Mouse (Mus musculus) embryonic facial prominence, embryonic 15.5 days (tissue): ENCODE results near the gene Cdkn3. TPM values are rescaled to one million over a fixed set of nuclear protein-coding genes. Genes with fewer than 3 reads are reported as not detected.
"Not testable (repeated sequence)": the region's sequence is repeated elsewhere in the genome, so short reads cannot be mapped to it uniquely, and the experiment has no call there.

Source experiments
- ATAC-seq: fragments of 200-750 bp; cut with Nextera tagmentation; 2 replicates; pipeline ENCODE4 v1.8.0; 2017; ENCODE audit warnings: low read depth, moderate TSS enrichment; ENCODE audit not compliant: insufficient number of reproducible peaks, low FRiP score, low TSS enrichment
- H3K27ac ChIP-seq: fragments of 300-500 bp; sonication (generic); replicated peaks from 2 replicates; pipeline ENCODE4 v1.5.1; 2015; ENCODE audit warnings: mild to moderate bottlenecking, inconsistent platforms
- H3K27me3 ChIP-seq: fragments of 300-500 bp; sonication (generic); 2 replicates; pipeline ENCODE4 v1.6.1; 2015; ENCODE audit warnings: inconsistent platforms
- H3K36me3 ChIP-seq: fragments of 300-500 bp; sonication (generic); 2 replicates; pipeline ENCODE4 v1.6.1; 2015; ENCODE audit warnings: mild to moderate bottlenecking, inconsistent platforms
- H3K4me1 ChIP-seq: fragments of 300-500 bp; sonication (generic); 2 replicates; pipeline ENCODE4 v1.6.1; 2015; ENCODE audit warnings: inconsistent platforms
- H3K4me2 ChIP-seq: fragments of 300-500 bp; sonication (generic); replicated peaks from 2 replicates; pipeline ENCODE4 v1.6.1; 2015; ENCODE audit warnings: mild to moderate bottlenecking, inconsistent platforms
- H3K4me3 ChIP-seq: fragments of 300-500 bp; sonication (generic); replicated peaks from 2 replicates; pipeline ENCODE4 v1.5.1; 2015; ENCODE audit warnings: mild to moderate bottlenecking, inconsistent platforms
- H3K9ac ChIP-seq: fragments of 300-500 bp; sonication (generic); 2 replicates; pipeline ENCODE4 v1.6.1; 2015; ENCODE audit warnings: inconsistent platforms
- H3K9me3 ChIP-seq: fragments of 300-500 bp; sonication (generic); replicated peaks from 2 replicates; pipeline ENCODE4 v1.6.1; 2016; ENCODE audit warnings: inconsistent platforms
- WGBS: fragments of 180-500 bp; shearing (Covaris S2); methylation state at CpG from one replicate; pipeline ENCODE4 v1.1.7; 2015; 5-methylcytosine and 5-hydroxymethylcytosine counted together
- polyA plus RNA-seq: library from polyadenylated mRNA; unstranded; fragments of >200 nt; fragmentation: Nextera tagmentation; extraction: Ambion mirVana; gene quantifications from 2 replicates; pipeline ENCODE4 v1.2.1, GENCODE M21; 2015

Cdkn3 gene
- polyA plus RNA-seq, 1 experiment from 2014 or later, result 38.7 TPM

DNA sequence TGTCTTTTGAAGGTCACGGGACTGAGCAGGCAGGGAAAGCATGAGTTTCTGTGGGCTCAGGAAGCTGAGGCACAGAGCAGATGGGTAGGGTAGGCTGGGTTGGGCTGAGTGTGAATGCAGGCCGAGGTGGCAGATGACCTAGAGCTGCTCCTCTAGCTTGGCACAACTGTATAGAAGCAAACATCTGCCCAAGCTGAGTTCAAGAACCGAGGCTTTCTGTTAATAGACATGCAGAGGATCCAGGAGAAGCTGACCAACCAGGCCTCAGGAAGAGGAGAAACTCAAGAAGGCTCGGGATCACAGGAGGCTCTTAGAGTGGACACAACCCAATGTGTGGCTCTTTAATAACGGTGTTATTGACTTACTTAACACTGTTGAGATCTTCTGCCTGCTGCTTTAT is 45.8 kb downstream of the Cdkn3 start:
- no peak overlapping the region for H3K4me3 ChIP-seq
- H3K36me3 ChIP-seq, result peaks cover 8% of the 10 kb centered on the region
- 84% methylated on average over 5 of the region's 5 CpGs for WGBS
- no peak for ATAC-seq
- H3K27me3 ChIP-seq, result no peaks in the 10 kb centered on the region
- no peak overlapping the region for H3K9ac ChIP-seq
- no peak overlapping the region for H3K4me2 ChIP-seq
- 0 out of 2 replicates have a peak, but pooled peaks cover 4% of the 10 kb centered on the region for H3K4me1 ChIP-seq
- no peak overlapping the region for H3K27ac ChIP-seq
- H3K9me3 ChIP-seq, result no peaks in the 10 kb centered on the region

DNA sequence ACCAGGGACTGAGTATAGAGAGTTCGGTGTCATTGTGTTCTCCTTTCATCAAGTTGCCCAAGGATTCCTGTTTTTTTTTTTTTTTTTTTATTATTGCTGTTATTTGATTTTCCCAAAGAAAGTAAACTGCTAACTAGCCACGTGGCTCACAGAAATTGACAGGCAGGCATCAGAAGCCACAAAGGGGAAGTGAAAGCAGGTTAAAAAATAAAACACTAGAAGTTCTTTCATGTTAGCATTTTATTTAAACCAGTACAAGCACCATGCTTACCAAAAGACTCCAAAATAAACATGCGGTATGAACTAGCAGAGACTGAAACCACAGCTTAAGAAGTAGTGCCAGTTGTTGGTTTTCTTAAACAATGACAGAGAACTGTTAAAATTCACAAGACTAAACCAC is 47.6 kb downstream of the Cdkn3 start:
- ATAC-seq, result no peak
- Histone ChIP-seq H3K27ac (no peak overlapping the region), H3K9me3 (no peaks in the 10 kb centered on the region), H3K4me3 (no peak overlapping the region), H3K36me3 (peaks cover 21% of the 10 kb centered on the region), H3K27me3 (no peaks in the 10 kb centered on the region), H3K4me1 (0 out of 2 replicates have a peak, but pooled peaks cover 4% of the 10 kb centered on the region), H3K9ac (no peak overlapping the region), H3K4me2 (no peak overlapping the region)
- WGBS, result 52% methylated on average over 3 of the region's 3 CpGs

DNA sequence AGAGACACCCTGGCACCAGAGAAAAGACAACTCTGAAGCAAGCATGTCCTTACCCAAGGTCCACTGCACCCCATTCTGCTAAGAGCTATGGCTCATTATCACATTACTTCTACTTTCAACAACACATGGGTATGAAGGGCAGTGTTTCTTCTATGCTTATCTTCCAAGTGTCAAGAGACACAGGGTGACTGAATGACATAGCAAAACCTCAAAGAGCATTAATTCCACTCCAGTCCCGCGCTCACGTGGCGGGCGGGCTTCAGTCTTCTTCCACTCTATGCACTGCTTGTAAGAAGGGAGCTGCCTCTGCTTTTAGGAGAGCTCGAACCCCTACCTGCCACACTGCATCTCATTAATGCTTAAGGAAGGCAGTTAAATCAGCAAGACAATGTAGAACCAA is 55.3 kb downstream of the Cdkn3 start:
- no peaks in the 10 kb centered on the region for H3K9me3 ChIP-seq
- H3K36me3 ChIP-seq, result peaks cover 49% of the 10 kb centered on the region
- H3K9ac ChIP-seq, result no peak overlapping the region
- H3K4me3 ChIP-seq, result no peak overlapping the region
- H3K27me3 ChIP-seq, result no peaks in the 10 kb centered on the region
- peaks cover 15% of the 10 kb centered on the region for H3K4me1 ChIP-seq
- H3K4me2 ChIP-seq, result no peak overlapping the region
- 86% methylated on average over 6 of the region's 6 CpGs for WGBS
- H3K27ac ChIP-seq, result no peak overlapping the region
- no peak for ATAC-seq

DNA sequence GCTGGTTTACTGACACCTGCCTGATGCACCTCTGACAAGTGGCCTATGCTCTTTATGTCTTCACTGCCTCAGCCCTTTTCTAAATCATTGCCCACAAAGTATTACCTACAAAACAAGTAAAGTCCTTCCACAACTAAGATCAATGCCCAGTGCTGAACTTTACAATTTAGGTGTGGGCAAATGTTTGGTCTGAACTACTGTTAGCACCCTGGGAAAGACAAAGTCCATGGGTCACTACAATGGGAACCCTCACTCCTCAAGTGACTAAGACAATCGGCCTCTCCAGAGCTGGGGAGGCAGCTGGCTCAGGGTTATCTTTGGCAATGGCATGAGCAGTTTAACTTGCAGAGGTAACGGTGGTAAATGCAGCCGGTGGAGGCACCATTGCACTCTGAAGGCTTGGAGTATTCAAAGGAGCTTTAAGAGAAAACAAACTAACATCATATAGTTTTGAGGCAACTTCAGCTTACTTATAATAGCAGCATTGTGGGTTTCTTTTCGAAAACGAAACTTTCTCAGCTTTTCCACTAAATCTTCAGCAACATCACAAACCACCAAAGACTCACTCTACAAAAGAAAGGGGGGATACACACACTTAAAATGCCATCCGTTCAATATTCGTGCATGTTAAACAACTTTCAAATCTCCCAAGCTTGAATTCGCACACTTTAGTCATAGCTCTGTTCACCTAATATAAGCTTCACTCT is 56.7 kb downstream of the Cdkn3 start:
- WGBS, result 93% methylated on average over 8 of the region's 8 CpGs
- Histone ChIP-seq H3K27me3 (no peaks in the 10 kb centered on the region), H3K4me2 (no peak overlapping the region), H3K27ac (no peak overlapping the region), H3K36me3 (peaks cover 39% of the 10 kb centered on the region), H3K9me3 (no peaks in the 10 kb centered on the region), H3K4me3 (no peak overlapping the region), H3K9ac (no peak overlapping the region), H3K4me1 (peaks cover 21% of the 10 kb centered on the region)
- ATAC-seq, result no peak

DNA sequence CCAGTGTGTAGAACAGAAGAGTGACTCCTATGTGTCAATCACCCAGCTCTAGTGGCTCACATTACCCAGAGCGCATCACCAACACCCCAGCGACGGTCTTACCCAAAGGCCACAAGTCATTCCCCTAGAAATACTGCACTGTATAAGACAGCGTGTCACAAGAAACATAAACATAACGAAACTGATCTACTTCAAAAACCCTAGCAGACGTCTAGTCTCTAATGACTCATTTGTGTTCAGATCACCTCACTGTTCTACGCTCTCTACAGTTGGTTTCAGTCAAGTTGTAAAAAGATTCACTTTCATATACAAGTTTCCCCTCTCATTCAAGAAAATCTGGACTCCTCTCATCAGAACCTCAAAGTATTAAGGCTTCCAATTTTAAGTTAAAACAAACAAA is 58.4 kb downstream of the Cdkn3 start:
- ATAC-seq, result no peak
- Histone ChIP-seq H3K4me3 (no peak overlapping the region), H3K27ac (no peak overlapping the region), H3K4me1 (peaks cover 21% of the 10 kb centered on the region), H3K4me2 (no peak overlapping the region), H3K9me3 (no peaks in the 10 kb centered on the region), H3K27me3 (0 out of 2 replicates have a peak, but pooled peaks cover 4% of the 10 kb centered on the region), H3K36me3 (peaks cover 24% of the 10 kb centered on the region), H3K9ac (no peak overlapping the region)
- 87% methylated on average over 7 of the region's 7 CpGs for WGBS

DNA sequence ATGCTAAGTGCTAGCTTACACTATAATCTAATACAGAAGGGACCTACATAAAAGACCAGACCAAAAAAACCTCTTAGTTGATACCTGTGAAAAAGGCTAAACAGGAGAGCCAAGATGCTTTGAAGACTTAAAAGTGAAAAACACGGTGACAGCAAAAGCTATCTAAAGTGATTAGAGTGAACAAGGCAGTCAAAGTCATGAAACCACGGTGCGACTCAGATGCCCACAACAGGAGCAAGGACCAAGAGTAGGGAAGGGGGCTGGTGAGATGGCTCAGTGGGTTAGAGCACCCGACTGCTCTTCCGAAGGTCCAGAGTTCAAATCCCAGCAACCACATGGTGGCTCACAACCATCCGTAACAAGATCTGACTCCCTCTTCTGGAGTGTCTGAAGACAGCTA is 59.6 kb downstream of the Cdkn3 start:
- WGBS, result 94% methylated on average over 5 of the region's 6 CpGs
- not testable (repeated sequence) for ATAC-seq, H3K27ac ChIP-seq, H3K9ac ChIP-seq, H3K4me3 ChIP-seq, H3K4me2 ChIP-seq, H3K27me3 ChIP-seq, H3K9me3 ChIP-seq
- peaks cover 21% of the 10 kb centered on the region for H3K4me1 ChIP-seq
- H3K36me3 ChIP-seq, result peaks cover 20% of the 10 kb centered on the region; the same call in 1 of the 2 replicates

Other genes with a start within 250 kb of the Cdkn3 start
- 187 and 188 TPM in 2 replicates for gene Cnih1, start 27.9 kb downstream of the Cdkn3 start, polyA plus RNA-seq
- gene Gmfb, start 61.7 kb downstream of the Cdkn3 start, polyA plus RNA-seq, result 67.2 and 69.8 TPM in 2 replicates
- gene Cgrrf1, start 71.6 kb downstream of the Cdkn3 start, polyA plus RNA-seq, result 20.9 and 22.3 TPM in 2 replicates
- 14.6 and 15.4 TPM in 2 replicates for gene Samd4, start 122.3 kb downstream of the Cdkn3 start, polyA plus RNA-seq